ENCODE assay signal across 10 mouse cellular contexts in genomic region chr11:115071015-115071551, GRCm38 (mm10). TPM values are rescaled to one million over a fixed set of nuclear protein-coding genes. Genes with fewer than 3 reads are reported as not detected.
DNase-seq lines count a peak whose midpoint lies in the region; ATAC-seq and TF ChIP-seq lines count a peak whose summit lies in the region.
"Had no signal": no experiment of that assay in that cellular context is flagged by ENCODE, and none has a peak within 500 bp of the region (broad histone marks: within the 10 kb centered on the region; RNA-seq: fewer than 3 reads in every experiment).

No protein-coding gene starts in this region.

- H3K27ac ChIP-seq in lung, postnatal 0 days (ENCODE audit: low read length), result no peak overlapping the region
- H3K27ac ChIP-seq in embryonic facial prominence, embryonic 11.5 days (replicated peaks; ENCODE audit: low read depth, low read length), result no peak overlapping the region
- H3K27ac ChIP-seq in limb, embryonic 10.5 days, result peak overlapping the region; percentile 19; the same call in 1 of the 2 replicates
- no peak overlapping the region for H3K27ac ChIP-seq in stomach, embryonic 15.5 days

- H3K36me3 ChIP-seq in lung, postnatal 0 days (ENCODE audit: insufficient read depth, low read length), result no peaks in the 10 kb centered on the region
- no peaks in the 10 kb centered on the region for H3K36me3 ChIP-seq in embryonic facial prominence, embryonic 11.5 days (replicated peaks; ENCODE audit: control insufficient read depth, insufficient read depth, low read depth, low read length)
- no peaks in the 10 kb centered on the region for H3K36me3 ChIP-seq in limb, embryonic 10.5 days
- H3K36me3 ChIP-seq in stomach, embryonic 15.5 days, result no peaks in the 10 kb centered on the region

- DNase-seq in lung, postnatal 0 days (ENCODE audit: low spot score), result no peak
- DNase-seq in lung, postnatal 10 days, result no peak
- DNase-seq in embryonic facial prominence, embryonic 11.5 days (ENCODE audit: low spot score), result no peak
- DNase-seq in limb, embryonic 10.5 days (ENCODE audit: low spot score), result no peak
- DNase-seq in layer of hippocampus, postnatal 14 days (ENCODE audit: low spot score in 2 of 2), result no peak
- no peak for DNase-seq in testis, postnatal 14 days (ENCODE audit: low spot score)
- no peak for DNase-seq in cerebellum, adult 9-11 months

- H3K4me1 ChIP-seq in lung, postnatal 0 days (ENCODE audit: insufficient read depth, low read depth, low read length), result 0 out of 2 replicates have a peak, but pooled peaks cover 3% of the 10 kb centered on the region
- H3K4me1 ChIP-seq in embryonic facial prominence, embryonic 11.5 days (ENCODE audit: control insufficient read depth, insufficient read depth, low read length), result no peaks in the 10 kb centered on the region
- peaks cover 19% of the 10 kb centered on the region for H3K4me1 ChIP-seq in limb, embryonic 10.5 days
- peaks cover 5% of the 10 kb centered on the region for H3K4me1 ChIP-seq in stomach, embryonic 15.5 days

- no peak for ATAC-seq in lung, postnatal 0 days
- 0 out of 2 replicates have a peak, but pooled peaks have one; percentile 37 for ATAC-seq in embryonic facial prominence, embryonic 11.5 days (replicated peaks; ENCODE audit: insufficient number of reproducible peaks, low FRiP score, low TSS enrichment, low read depth)
- no peak for ATAC-seq in stomach, embryonic 15.5 days (ENCODE audit: insufficient read depth, low FRiP score, low read depth)

- H3K4me2 ChIP-seq in lung, postnatal 0 days (replicated peaks; ENCODE audit: low read depth, low read length), result peak overlapping the region; percentile 28; the same call in 1 of the 2 replicates
- no peak overlapping the region; the same call in 1 of the 2 replicates for H3K4me2 ChIP-seq in embryonic facial prominence, embryonic 11.5 days (ENCODE audit: low read depth, low read length)
- peak overlapping the region; percentile 34 for H3K4me2 ChIP-seq in stomach, embryonic 15.5 days

- no peak for TF ChIP-seq CTCF in lung, postnatal 0 days (IDR thresholded peaks at IDR 0.05)

- TF ChIP-seq EP300 in lung, postnatal 0 days (IDR thresholded peaks at IDR 0.05), result no peak

- H3K9ac ChIP-seq in lung, postnatal 0 days (replicated peaks; ENCODE audit: low read depth), result no peak overlapping the region
- no peak overlapping the region for H3K9ac ChIP-seq in embryonic facial prominence, embryonic 11.5 days (replicated peaks; ENCODE audit: low read length)
- H3K9ac ChIP-seq in stomach, embryonic 15.5 days, result no peak overlapping the region

- H3K27me3 ChIP-seq in lung, postnatal 0 days (replicated peaks; ENCODE audit: insufficient read depth, low read length), result no peaks in the 10 kb centered on the region
- no peaks in the 10 kb centered on the region for H3K27me3 ChIP-seq in embryonic facial prominence, embryonic 11.5 days (ENCODE audit: control insufficient read depth, insufficient read depth, low read length)
- no peaks in the 10 kb centered on the region for H3K27me3 ChIP-seq in limb, embryonic 10.5 days (ENCODE audit: low read depth, poor library complexity, severe bottlenecking)
- no peaks in the 10 kb centered on the region for H3K27me3 ChIP-seq in stomach, embryonic 15.5 days (replicated peaks)

- H3K9me3 ChIP-seq in lung, postnatal 0 days (ENCODE audit: low read length), result no peaks in the 10 kb centered on the region
- H3K9me3 ChIP-seq in embryonic facial prominence, embryonic 11.5 days (replicated peaks; ENCODE audit: control insufficient read depth, low read length), result no peaks in the 10 kb centered on the region
- no peaks in the 10 kb centered on the region for H3K9me3 ChIP-seq in limb, embryonic 10.5 days (replicated peaks)
- H3K9me3 ChIP-seq in stomach, embryonic 15.5 days, result no peaks in the 10 kb centered on the region

- H3K4me3 ChIP-seq in lung, postnatal 0 days (ENCODE audit: low read depth, low read length), result no peak overlapping the region
- no peak overlapping the region for H3K4me3 ChIP-seq in embryonic facial prominence, embryonic 11.5 days (ENCODE audit: low read depth, low read length)
- H3K4me3 ChIP-seq in limb, embryonic 10.5 days, result 0 out of 2 replicates have a peak overlapping the region, but pooled peaks have one; percentile 10
- no peak overlapping the region for H3K4me3 ChIP-seq in stomach, embryonic 15.5 days (replicated peaks)

- 4% methylated on average over 9 of the region's 9 CpGs for WGBS in lung, postnatal 0 days
- 11% methylated on average over 9 of the region's 9 CpGs for WGBS in embryonic facial prominence, embryonic 11.5 days
- WGBS in limb, embryonic 10.5 days, result 21% methylated on average over 9 of the region's 9 CpGs
- 10% methylated on average over 9 of the region's 9 CpGs for WGBS in stomach, embryonic 15.5 days

RNA-seq across cellular contexts. Expression of gene Cd300e, which starts 9.1 kb away (rescaled TPM):
- polyA plus RNA-seq in lung, postnatal 0 days (2015; fragmentation: Nextera tagmentation; extraction: Ambion mirVana), result 0.21 and 0.31 TPM in 2 replicates
- not detected in 2 replicates for polyA plus RNA-seq in embryonic facial prominence, embryonic 11.5 days (2014; fragmentation: Nextera tagmentation; extraction: Ambion mirVana)
- not detected in 2 replicates for polyA plus RNA-seq in limb, embryonic 10.5 days (2016; fragmentation: Nextera tagmentation; extraction: Ambion mirVana)
- 0.10 and 0.15 TPM in 2 replicates for polyA plus RNA-seq in stomach, embryonic 15.5 days (2015; fragmentation: Nextera tagmentation; extraction: Ambion mirVana)
- total RNA-seq in layer of hippocampus, postnatal 14 days (2021), result not detected
- polyA plus RNA-seq: adrenal gland, adult 2 months had no signal

RNA-seq across cellular contexts. Expression of gene Rab37, which starts 20.1 kb away (rescaled TPM):
- polyA plus RNA-seq in lung, postnatal 0 days (2015; fragmentation: Nextera tagmentation; extraction: Ambion mirVana), result 0.56 and 0.85 TPM in 2 replicates
- 1.4 and 1.9 TPM in 2 replicates for polyA plus RNA-seq in embryonic facial prominence, embryonic 11.5 days (2014; fragmentation: Nextera tagmentation; extraction: Ambion mirVana)
- 0.95 and 1.8 TPM in 2 replicates for polyA plus RNA-seq in limb, embryonic 10.5 days (2016; fragmentation: Nextera tagmentation; extraction: Ambion mirVana)
- 2.6 and 3.1 TPM in 2 replicates for polyA plus RNA-seq in stomach, embryonic 15.5 days (2015; fragmentation: Nextera tagmentation; extraction: Ambion mirVana)
- 1 to 10 TPM; 1.6 to 5.1 TPM for total RNA-seq in layer of hippocampus, postnatal 14 days (2021)

RNA-seq across cellular contexts. Expression of gene Cd300ld3, which starts 22.9 kb away (rescaled TPM):
- polyA plus RNA-seq in lung, postnatal 0 days (2015; fragmentation: Nextera tagmentation; extraction: Ambion mirVana), result not detected in 2 replicates
- polyA plus RNA-seq in embryonic facial prominence, embryonic 11.5 days (2014; fragmentation: Nextera tagmentation; extraction: Ambion mirVana), result not detected in 2 replicates
- polyA plus RNA-seq in limb, embryonic 10.5 days (2016; fragmentation: Nextera tagmentation; extraction: Ambion mirVana), result not detected in 2 replicates
- polyA plus RNA-seq in stomach, embryonic 15.5 days (2015; fragmentation: Nextera tagmentation; extraction: Ambion mirVana), result not detected in 2 replicates
- total RNA-seq in layer of hippocampus, postnatal 14 days (2021), result not detected

RNA-seq across cellular contexts. Expression of gene Cd300ld5, which starts 33.5 kb away (rescaled TPM):
- polyA plus RNA-seq in lung, postnatal 0 days (2015; fragmentation: Nextera tagmentation; extraction: Ambion mirVana), result not detected in 2 replicates
- not detected in 2 replicates for polyA plus RNA-seq in embryonic facial prominence, embryonic 11.5 days (2014; fragmentation: Nextera tagmentation; extraction: Ambion mirVana)
- not detected in 2 replicates for polyA plus RNA-seq in limb, embryonic 10.5 days (2016; fragmentation: Nextera tagmentation; extraction: Ambion mirVana)
- polyA plus RNA-seq in stomach, embryonic 15.5 days (2015; fragmentation: Nextera tagmentation; extraction: Ambion mirVana), result not detected in 2 replicates
- total RNA-seq in layer of hippocampus, postnatal 14 days (2021), result 1 to 10 TPM; 2.3 to 2.8 TPM

RNA-seq across cellular contexts. Expression of gene Cd300ld4, which starts 44.3 kb away (rescaled TPM):
- polyA plus RNA-seq in lung, postnatal 0 days (2015; fragmentation: Nextera tagmentation; extraction: Ambion mirVana), result not detected in 2 replicates
- polyA plus RNA-seq in embryonic facial prominence, embryonic 11.5 days (2014; fragmentation: Nextera tagmentation; extraction: Ambion mirVana), result not detected in 2 replicates
- polyA plus RNA-seq in limb, embryonic 10.5 days (2016; fragmentation: Nextera tagmentation; extraction: Ambion mirVana), result not detected in 2 replicates
- not detected in 2 replicates for polyA plus RNA-seq in stomach, embryonic 15.5 days (2015; fragmentation: Nextera tagmentation; extraction: Ambion mirVana)
- not detected for total RNA-seq in layer of hippocampus, postnatal 14 days (2021)
- total RNA-seq: adrenal gland, adult 2 months; heart, postnatal 10 days had no signal
